Mouse (Mus musculus) ovary, postnatal 36 days (tissue): ENCODE results near the gene 1700003H04Rik.

Experiments
- DNase-seq: peaks from one replicate; pipeline ENCODE4 v3.0.0; 2022; ENCODE audit warnings: low spot score, mixed read lengths

1700003H04Rik gene

DNA sequence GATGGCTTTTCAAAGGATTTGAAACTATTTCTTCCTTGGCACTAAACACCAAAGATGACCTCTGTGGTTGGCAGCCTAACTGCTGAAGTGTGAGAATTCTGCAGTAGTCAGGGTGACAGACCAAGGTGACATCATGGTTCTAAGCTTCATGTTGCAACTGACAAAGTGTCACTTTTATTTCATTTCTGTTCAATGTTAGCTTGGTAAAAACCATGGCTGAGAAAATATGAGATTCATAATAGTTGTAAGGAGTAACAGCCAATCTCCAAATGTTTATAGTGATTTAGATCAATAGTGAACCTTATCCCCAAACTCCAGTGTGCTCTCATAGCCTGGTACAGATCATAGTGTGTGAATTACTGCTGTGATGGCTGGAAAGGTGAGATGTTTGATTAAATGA is at the start of gene 1700003H04Rik:
TSS of gene 1700003H04Rik (minus strand) at position 101 of the 400 bp plus-strand sequence.
- DNase-seq = no peak

DNA sequence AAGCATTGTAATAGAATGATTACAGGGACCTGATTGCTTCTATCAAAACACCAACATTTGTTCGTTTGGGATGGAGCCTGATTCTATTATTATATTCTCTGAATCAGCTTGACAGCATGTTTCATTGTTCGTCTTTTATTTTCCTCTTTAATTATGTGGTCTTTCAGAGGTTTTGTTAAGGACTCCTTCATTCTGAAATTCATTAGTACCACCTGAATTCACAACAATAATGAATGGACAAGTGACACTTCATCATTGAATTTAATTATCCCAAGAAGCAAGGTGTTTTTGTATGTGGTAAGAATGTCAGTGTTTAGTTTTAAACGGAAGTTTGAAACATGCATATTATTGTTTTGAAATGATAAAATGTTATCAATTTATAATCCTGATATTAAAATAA is 42.1 kb upstream of the 1700003H04Rik start:
- DNase-seq = no peak

DNA sequence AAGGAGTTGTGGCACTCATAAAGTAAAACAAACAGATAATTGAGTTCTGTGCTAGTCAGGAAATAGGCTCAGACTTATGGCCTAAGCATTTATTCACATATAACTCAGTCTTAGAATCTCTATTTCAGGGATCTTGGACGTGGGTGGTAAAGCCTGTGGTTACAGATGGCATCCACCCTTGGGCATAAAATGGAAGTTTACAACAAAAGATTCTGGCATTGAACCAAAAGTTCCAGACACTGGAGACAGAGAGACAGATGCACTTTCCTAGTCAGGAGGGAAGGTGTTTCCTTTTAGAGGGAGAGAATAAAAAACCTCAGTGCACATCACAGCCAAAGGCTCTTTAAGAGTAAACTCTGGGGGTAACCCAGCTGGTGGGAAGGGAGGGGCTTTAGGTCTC is 32.4 kb upstream of the 1700003H04Rik start:
- DNase-seq = no peak

DNA sequence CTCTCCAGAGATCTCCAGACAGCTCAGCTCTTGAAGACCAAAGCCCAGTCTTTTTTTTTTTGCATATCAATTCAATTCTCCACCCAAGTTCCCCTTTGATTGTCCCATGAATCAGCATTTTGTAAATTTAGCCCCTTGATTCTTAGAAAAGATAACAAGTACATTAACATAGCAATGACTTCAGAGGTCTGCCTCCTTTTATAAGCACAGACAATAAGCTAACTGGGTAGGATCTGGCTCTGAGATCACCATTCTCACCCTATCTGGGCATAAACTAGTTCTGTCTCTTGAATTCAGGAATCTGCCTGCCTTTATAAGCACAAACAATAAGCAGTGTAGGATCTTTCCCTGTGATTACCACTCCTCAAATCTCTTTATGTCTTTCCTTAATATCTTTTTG is 29.1 kb upstream of the 1700003H04Rik start:
- no peak for DNase-seq

DNA sequence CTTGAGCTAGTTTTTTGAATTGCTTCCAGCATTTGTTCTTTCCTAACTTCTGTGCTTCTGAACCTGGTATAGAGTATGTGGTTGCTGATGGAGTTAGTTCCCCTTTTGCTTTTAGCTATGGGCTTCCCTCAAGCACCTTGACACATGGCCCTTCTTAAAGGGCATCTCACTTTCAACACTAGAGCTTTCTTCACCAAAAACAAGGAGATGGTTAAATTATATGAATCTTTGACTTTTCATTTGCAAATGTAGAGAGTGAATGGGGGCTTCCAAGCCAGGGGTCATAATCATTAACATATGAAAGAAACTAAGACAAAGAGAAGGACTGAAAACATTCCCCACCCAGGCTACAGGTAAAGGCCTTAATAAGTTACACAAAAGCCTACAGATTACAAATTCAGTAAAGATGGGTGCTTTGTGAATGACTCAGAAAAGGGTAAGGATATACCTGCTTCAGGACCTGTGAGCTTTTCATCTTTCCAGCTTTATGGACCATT is 25.2 kb upstream of the 1700003H04Rik start:
- no peak for DNase-seq

DNA sequence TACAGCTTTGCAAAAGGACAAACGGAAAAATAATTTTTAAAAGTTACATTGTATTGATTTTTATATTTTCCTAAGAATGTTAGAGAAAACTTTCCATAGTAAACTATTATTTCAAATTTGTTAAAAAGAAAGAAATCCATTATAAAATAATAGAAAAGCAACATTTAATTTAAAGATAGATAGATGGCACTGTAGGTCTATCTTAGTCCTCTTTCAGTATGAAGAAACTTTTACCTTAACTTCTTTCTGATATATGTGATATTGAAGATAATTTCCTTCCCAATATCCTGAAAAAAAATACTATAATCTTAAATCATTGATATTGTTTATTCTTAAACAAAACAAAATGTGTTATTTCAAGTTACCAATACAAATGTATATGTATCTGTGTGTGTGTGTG is 24.6 kb upstream of the 1700003H04Rik start:
- DNase-seq = no peak

DNA sequence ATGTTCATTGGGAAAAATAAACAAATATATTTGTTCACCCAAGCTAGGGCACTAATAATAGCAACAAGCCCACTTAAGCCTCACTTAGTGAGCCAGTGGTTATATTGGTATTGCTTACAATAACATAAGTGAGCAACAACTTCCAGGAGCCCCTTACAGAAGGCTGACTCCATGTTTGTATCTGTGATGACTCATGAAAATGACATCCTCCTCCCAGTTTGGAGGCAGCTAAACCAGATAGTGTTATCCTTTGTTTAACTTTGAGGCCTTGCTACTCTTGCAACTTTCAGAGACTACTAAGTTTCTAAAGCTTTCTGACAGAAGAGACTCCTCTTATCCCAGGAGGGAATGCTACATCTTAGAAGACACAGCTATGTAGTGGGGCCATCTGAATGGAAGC is 16.9 kb upstream of the 1700003H04Rik start:
- DNase-seq = no peak

DNA sequence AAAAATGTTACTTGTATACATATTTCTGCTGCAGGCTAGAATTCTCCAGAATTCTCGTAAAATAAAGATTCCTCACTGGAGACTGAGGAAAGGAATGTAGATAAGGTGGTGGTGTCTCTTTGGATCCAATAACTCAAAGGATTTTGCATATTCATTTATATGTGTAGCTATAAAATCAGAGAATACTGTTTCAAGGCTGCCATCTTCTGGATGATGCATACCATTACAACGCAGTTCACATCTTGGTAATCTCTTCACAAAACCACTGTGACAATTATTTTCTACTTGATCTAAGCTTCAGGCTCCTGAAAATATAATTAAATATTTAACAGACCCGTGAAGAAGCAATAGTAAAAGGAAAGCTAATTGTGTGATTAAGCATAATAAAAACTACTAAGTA is 6.6 kb upstream of the 1700003H04Rik start:
- no peak for DNase-seq

DNA sequence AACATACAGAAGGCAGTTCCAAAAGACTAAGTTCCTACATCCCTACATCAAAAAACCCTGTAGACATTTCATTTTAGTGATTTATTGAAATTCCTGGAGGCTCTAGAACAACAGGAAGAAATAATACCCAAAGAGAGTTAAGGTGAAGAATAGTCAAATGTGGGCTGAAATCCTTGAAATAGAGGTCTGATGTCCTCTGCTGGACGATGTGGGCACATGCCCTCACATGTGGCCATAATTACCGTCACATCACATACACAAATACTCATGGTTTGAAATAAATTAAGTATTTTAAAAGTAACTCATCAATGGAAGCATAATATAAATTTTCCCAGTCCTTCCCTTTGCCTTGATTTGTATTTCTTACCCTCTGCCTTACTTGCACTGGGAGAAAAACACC is 4.9 kb upstream of the 1700003H04Rik start:
- no peak for DNase-seq

DNA sequence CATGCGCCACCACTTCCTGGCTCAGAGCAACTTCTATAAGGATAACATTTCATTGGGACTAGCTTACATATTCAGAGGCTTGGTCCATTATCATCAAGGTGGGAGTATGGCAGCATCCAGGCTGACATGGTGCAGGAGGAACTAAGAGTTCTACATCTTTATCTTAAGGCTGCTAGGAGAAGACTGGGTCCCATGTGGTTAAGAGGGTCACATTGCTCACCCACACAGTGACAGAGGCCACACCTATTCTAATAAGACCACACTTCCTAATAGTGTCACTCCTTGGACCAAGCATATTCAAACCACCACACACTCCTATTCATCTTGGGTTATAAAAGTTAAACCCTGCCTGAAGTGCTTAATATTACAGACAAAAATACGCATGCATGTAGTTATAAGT is 23.6 kb downstream of the 1700003H04Rik start:
- DNase-seq = no peak

DNA sequence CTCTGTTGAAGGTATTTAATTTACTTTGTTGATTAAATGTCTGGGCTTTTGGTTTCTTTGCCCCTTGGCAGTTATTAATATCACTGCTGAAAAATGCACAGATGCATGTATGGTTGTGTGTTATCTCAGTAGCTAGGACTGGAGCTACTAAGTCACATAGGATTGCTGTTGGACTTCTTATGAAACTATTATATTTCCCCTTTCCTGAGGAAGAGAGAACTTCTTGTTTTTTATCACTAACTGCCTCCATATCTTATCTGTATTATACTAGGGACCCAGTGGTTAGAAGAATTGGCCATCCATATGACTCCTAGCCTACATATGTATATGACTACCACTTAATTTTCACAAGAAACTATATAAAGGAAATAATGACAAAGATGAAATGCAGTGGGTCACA is 24.9 kb downstream of the 1700003H04Rik start:
- no peak for DNase-seq

DNA sequence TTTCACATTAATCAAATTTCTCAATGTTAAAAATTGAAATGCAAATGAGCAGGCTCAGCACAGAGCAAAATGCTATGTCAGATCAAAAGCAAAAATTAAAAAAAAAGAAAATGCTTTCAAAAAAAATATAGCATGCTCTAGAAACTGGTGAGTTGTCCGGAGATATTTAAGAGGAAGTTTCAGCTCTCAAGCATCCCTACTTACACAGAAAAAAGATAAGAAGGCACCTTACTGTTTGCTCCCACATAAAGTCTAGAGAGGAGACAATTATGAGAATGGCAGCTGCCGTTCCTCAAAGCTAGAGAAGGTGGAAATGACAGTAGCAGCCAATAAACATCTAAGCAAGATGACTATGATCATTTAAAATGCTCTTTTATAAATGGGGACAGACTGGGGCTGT is 25.8 kb downstream of the 1700003H04Rik start:
- DNase-seq = no peak

DNA sequence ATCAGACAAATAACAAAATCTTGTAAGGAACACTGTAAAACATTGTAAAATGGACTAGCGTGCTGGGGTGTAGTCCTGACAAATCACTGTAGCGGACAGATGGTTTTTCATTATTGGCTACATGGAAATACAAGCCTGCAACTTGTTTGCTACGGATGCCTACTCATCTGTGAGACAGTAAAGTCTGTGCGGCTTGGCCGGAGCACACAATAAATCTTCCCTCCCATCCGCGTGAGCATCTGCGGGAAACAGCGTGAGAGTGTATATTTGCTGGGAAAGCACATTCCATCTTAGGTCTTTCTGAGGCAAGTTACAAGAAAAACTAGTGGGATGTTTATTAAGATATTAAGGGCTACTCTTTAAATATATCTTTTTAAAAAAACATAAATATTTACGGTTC is 32.0 kb downstream of the 1700003H04Rik start:
- DNase-seq = no peak

DNA sequence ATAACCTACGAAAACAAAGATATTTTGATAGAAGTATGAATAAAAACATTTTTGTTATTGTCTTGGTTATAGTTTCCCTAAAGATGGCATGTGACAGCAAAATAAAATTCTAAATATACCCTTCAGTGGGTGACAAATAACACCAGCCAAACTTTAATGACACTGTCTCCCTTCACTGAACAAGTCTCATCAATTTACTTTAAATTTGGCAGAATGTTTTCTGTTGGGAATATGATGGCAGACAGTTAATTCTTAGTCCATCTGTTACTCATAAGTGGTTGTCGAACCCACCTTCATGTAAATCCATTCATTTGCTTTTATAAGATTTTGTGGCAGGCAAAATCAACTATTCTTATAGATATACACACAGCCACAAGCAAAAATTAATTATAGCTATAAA is 42.6 kb downstream of the 1700003H04Rik start:
- DNase-seq = no peak

DNA sequence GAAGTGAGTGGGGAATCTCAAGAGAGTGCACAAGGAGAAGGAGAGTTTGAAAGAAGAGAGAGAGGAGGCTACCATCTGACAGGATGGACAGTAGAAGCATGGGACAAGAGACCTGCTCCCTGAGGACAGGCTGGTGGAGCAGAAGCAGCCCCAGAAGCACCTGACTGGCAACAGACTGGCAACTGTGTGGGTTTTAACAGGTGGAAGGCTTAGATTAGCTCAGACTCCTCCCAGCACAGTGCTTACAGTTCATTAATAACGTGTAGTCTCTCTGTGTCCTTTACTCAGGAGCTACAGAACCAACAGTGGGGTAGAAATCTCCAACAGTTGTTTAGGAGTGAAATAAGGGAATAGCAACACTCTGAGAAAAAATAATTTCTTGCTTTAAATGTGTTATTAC is 44.3 kb downstream of the 1700003H04Rik start:
- no peak for DNase-seq

DNA sequence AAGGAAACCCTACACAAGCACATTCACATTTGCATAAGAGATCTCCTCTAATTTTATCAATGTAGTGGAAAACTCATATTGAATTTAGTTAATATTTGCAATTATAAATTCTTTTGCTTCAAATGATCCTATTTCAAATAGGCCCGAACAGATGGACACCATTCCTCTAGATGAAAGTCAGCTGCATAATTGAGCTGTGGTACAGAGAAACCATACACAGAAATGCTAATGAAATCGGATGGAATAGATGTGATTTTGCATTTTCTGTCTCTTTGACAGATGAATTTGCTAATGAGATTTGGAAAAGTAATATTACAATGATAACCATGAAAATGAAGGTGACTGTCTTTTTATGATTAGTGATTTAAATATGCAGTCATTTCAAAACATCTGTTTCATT is 62.1 kb downstream of the 1700003H04Rik start:
- no peak for DNase-seq
